Mouse (Mus musculus): ENCODE measurements around the gene Gm6882. TPM values are rescaled to one million over a fixed set of nuclear protein-coding genes. Genes with fewer than 3 reads are reported as not detected.
"Not testable (repeated sequence)": the region's sequence is repeated elsewhere in the genome, so short reads cannot be mapped to it uniquely, and the experiment has no call there.

Gene Gm6882
- not detected in 2 replicates for polyA plus RNA-seq (2012; rRNA removed)

DNA sequence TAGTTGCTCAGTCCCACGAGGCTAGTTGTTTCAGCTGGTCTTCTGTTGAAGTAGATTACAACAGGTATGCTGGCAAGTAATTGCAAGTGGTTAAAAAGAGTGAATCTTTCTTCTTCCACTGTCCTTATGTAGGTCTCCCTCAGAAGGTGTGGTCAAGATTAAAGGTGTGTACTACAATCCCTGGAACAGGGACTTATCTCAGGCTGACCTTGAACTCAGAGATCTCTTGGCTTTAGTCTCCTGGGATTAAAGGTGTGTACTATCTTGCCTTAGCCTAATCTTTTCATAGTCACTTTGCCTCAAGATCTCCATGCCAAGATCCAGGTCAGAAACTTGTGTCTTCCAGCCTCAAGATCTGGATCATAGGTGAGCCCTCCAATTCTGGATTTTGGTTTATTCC is at the start of gene Gm6882:
TSS of gene Gm6882 (minus strand) at position 101 of the 400 bp plus-strand sequence.
- not testable (repeated sequence) for DNase-seq; H3K27me3 ChIP-seq (ENCODE audit: control insufficient read depth, insufficient read depth, low read length); H3K4me1 ChIP-seq (replicated peaks; ENCODE audit: control insufficient read depth, insufficient read depth, low read length); H3K4me3 ChIP-seq (ENCODE audit: control insufficient read depth, insufficient read depth, low read length); H3K27ac ChIP-seq (ENCODE audit: control insufficient read depth, insufficient read depth, low read length); H3K36me3 ChIP-seq (ENCODE audit: control insufficient read depth, insufficient read depth, low read length)
- 53% methylated on average over 1 of the region's 1 CpGs for WGBS

Other genes with a start within 250 kb of the Gm6882 start
- not detected in 2 replicates for gene Gm5157, start 242.3 kb downstream of the Gm6882 start, polyA plus RNA-seq (2012; rRNA removed)
- not detected in 2 replicates for gene Vmn1r124, start 172.1 kb downstream of the Gm6882 start, polyA plus RNA-seq (2012; rRNA removed)
- not detected in 2 replicates for gene Vmn1r125, start 160.6 kb downstream of the Gm6882 start, polyA plus RNA-seq (2012; rRNA removed)
- gene Vmn1r126, start 131.3 kb downstream of the Gm6882 start, polyA plus RNA-seq (2012; rRNA removed): not detected in 2 replicates
- not detected in 2 replicates for gene Vmn1r127, start 112.9 kb downstream of the Gm6882 start, polyA plus RNA-seq (2012; rRNA removed)
- gene Vmn1r128, start 83.4 kb downstream of the Gm6882 start, polyA plus RNA-seq (2012; rRNA removed): not detected in 2 replicates
- gene Vmn1r129, start 71.5 kb downstream of the Gm6882 start, polyA plus RNA-seq (2012; rRNA removed): not detected in 2 replicates
- not detected in 2 replicates for gene Vmn1r130, start 79.0 kb upstream of the Gm6882 start, polyA plus RNA-seq (2012; rRNA removed)
- not detected in 2 replicates for gene Vmn1r131, start 113.3 kb upstream of the Gm6882 start, polyA plus RNA-seq (2012; rRNA removed)
- not detected in 2 replicates for gene Vmn1r132, start 181.3 kb upstream of the Gm6882 start, polyA plus RNA-seq (2012; rRNA removed)